Mouse (Mus musculus) thymus, adult 2 months (tissue): Measurements from ENCODE around the gene Klhl2. TPM values are rescaled to one million over a fixed set of nuclear protein-coding genes. Genes with fewer than 3 reads are reported as not detected.

ENCODE experiments used
- DNase-seq: peaks from one replicate; pipeline ENCODE4 v3.0.0; 2021
- H3K27ac ChIP-seq: fragments of 200-500 bp; 2 replicates; pipeline ENCODE4 v1.5.1; 2012; ENCODE audit warnings: low read length, control low read depth; ENCODE audit not compliant: control insufficient read depth, insufficient read depth
- H3K27me3 ChIP-seq: fragments of 200-500 bp; 2 replicates; pipeline ENCODE4 v1.6.1; 2012; ENCODE audit warnings: mild to moderate bottlenecking, low read length, moderate library complexity, mixed read lengths; ENCODE audit not compliant: control insufficient read depth, insufficient read depth
- H3K36me3 ChIP-seq: fragments of 200-500 bp; 2 replicates; pipeline ENCODE4 v1.6.1; 2012; ENCODE audit warnings: mild to moderate bottlenecking, low read length, moderate library complexity; ENCODE audit not compliant: control insufficient read depth, insufficient read depth
- H3K4me1 ChIP-seq: fragments of 200-500 bp; replicated peaks from 2 replicates; pipeline ENCODE4 v1.6.1; 2012; ENCODE audit warnings: low read length; ENCODE audit not compliant: control insufficient read depth, insufficient read depth
- H3K4me3 ChIP-seq: fragments of 200-500 bp; 2 replicates; pipeline ENCODE4 v1.5.1; 2012; ENCODE audit warnings: mild to moderate bottlenecking, low read length, control low read depth, moderate library complexity; ENCODE audit not compliant: control insufficient read depth, insufficient read depth
- CTCF ChIP-seq: fragments of 200-500 bp; IDR thresholded peaks from 2 replicates; pipeline ENCODE4 v1.5.1; 2012; ENCODE audit warnings: mild to moderate bottlenecking, control low read depth, low read length, moderate library complexity, borderline replicate concordance; ENCODE audit not compliant: control insufficient read depth, poor library complexity, insufficient read depth; ENCODE audit errors: extremely low read depth
- POLR2A ChIP-seq: fragments of 200-500 bp; IDR thresholded peaks from 2 replicates; pipeline ENCODE4 v1.6.1; 2012; ENCODE audit warnings: mild to moderate bottlenecking, low read length, control low read depth, moderate library complexity; ENCODE audit not compliant: control insufficient read depth, poor library complexity, insufficient read depth; ENCODE audit errors: extremely low read depth
- WGBS: fragments of 180-500 bp; shearing (Covaris S2); methylation state at CpG from one replicate; pipeline ENCODE4 v1.1.7; 2018; 5-methylcytosine and 5-hydroxymethylcytosine counted together
- polyA plus RNA-seq: library from polyadenylated mRNA; depleted of rRNA; stranded (reverse); fragments of >200 nt; gene quantifications from 2 replicates; pipeline ENCODE4 v1.2.3, GENCODE M21; 2012

Klhl2 gene
- polyA plus RNA-seq, 1 experiment, result 8.2 TPM

GRCm38 (mm10) chr8:64844043-64844481 is 5.8 kb downstream of the Klhl2 start:
- H3K4me3 ChIP-seq, result no peak overlapping the region
- no peaks in the 10 kb centered on the region; the same call in 1 of the 2 replicates for H3K27me3 ChIP-seq
- WGBS, result 75% methylated on average over 4 of the region's 4 CpGs
- H3K4me1 ChIP-seq, result peaks cover 4% of the 10 kb centered on the region
- TF ChIP-seq CTCF (no peak), POLR2A (no peak)
- no peak overlapping the region for H3K27ac ChIP-seq
- H3K36me3 ChIP-seq, result no peaks in the 10 kb centered on the region
- no peak for DNase-seq

DNA sequence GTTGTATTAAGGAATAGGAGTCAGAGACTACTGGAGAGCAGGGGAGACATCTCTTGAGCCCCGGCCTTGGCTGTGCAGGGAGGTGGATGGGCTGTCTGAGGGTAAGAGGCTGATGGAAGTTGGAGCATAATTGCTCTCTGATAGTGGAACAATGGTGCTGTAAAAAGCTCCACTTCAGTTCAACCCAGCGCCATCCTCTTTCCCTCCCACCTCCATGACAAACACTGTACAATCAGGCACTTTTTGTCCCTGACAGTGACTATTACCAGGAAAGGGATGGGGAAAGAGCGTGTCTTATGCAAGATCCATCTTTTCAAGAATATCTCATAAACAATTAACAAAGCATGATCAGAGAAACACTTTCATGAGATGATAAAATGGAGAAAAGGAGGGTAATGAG is 6.6 kb downstream of the Klhl2 start:
- Histone ChIP-seq H3K27ac (no peak overlapping the region), H3K4me1 (peaks cover 3% of the 10 kb centered on the region; the same call in 1 of the 2 replicates), H3K27me3 (no peaks in the 10 kb centered on the region), H3K4me3 (no peak overlapping the region), H3K36me3 (no peaks in the 10 kb centered on the region)
- TF ChIP-seq POLR2A (no peak), CTCF (no peak)
- 98% methylated on average over 3 of the region's 3 CpGs for WGBS
- DNase-seq, result no peak

GRCm38 (mm10) chr8:64841747-64842406 is 7.9 kb downstream of the Klhl2 start:
- H3K4me1 ChIP-seq, result peaks cover 2% of the 10 kb centered on the region; the same call in 1 of the 2 replicates
- H3K4me3 ChIP-seq, result no peak overlapping the region
- WGBS, result 92% methylated on average over 13 of the region's 13 CpGs
- no peaks in the 10 kb centered on the region for H3K27me3 ChIP-seq
- H3K27ac ChIP-seq, result no peak overlapping the region
- no peaks in the 10 kb centered on the region for H3K36me3 ChIP-seq
- TF ChIP-seq CTCF, result no peak
- no peak for TF ChIP-seq POLR2A
- no peak for DNase-seq

DNA sequence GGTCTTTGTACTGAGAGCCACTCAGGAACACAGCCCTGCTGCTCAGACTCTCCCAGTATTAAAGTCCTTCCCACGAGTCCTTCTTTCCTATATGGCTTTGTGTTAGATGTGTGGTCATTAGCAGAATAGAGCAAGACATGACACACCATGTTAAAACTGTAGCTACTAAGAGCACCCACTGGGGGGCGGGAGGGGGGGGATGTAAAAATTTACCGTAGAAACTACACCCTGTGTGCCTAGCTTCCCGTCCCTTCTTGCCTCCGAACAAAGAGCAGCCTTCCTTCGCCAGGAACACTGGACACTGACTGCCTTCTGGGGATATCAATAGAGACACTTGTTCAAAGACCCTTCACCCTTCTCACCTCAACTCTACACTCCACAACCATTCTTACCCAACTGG is 10.2 kb downstream of the Klhl2 start:
- Histone ChIP-seq H3K27ac (no peak overlapping the region), H3K36me3 (no peaks in the 10 kb centered on the region), H3K27me3 (no peaks in the 10 kb centered on the region), H3K4me1 (no peaks in the 10 kb centered on the region; the same call in 1 of the 2 replicates), H3K4me3 (no peak overlapping the region)
- no peak for DNase-seq
- TF ChIP-seq CTCF (no peak), POLR2A (no peak)
- WGBS, result 92% methylated on average over 6 of the region's 6 CpGs

DNA sequence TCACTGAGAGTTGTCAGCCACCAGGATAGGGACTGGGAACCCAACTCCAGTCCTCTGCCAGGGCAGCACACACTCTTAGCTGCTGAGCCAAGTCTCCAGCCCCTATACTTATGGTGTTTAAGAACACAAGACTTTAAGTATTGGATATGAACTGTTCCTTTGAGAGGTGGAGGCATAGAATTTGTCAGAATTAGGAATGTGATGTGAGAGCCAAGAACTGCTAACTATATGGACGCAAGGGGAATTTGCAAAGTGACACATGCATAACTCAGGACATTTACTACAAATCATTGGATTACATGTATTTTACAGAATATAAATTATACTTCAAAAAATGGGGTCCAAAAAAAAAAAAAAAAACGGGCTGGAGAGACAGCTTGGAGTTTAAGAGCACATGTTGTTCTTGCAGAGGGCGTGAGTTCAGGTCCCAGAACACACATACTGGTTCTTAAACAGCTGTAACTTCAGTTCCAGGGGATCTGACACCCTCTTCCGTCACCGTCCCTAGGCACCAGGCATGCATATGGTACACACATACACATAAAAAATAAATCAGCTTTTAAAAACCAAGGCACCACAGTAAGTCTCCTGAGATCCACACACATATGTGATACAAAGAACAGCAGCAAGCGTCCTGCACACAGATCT is 14.2 kb downstream of the Klhl2 start:
- H3K27ac ChIP-seq, result no peak overlapping the region
- WGBS, result 88% methylated on average over 6 of the region's 6 CpGs

GRCm38 (mm10) chr8:64834071-64834877 is 15.5 kb downstream of the Klhl2 start:
- H3K4me3 ChIP-seq, result no peak overlapping the region
- no peak overlapping the region for H3K27ac ChIP-seq
- WGBS, result 82% methylated on average over 27 of the region's 27 CpGs
- no peaks in the 10 kb centered on the region for H3K27me3 ChIP-seq
- TF ChIP-seq CTCF, result no peak
- TF ChIP-seq POLR2A, result no peak
- no peak for DNase-seq
- no peaks in the 10 kb centered on the region for H3K36me3 ChIP-seq
- H3K4me1 ChIP-seq, result no peaks in the 10 kb centered on the region

More for the DNA sequence above, 14.2 kb downstream of the Klhl2 start:
- TF ChIP-seq POLR2A (no peak), CTCF (no peak)
- no peak overlapping the region for H3K4me3 ChIP-seq
- H3K27me3 ChIP-seq, result no peaks in the 10 kb centered on the region
- H3K4me1 ChIP-seq, result no peaks in the 10 kb centered on the region; the same call in 1 of the 2 replicates
- DNase-seq, result no peak
- H3K36me3 ChIP-seq, result no peaks in the 10 kb centered on the region
